Mouse (Mus musculus) C2C12 (cell line): ENCODE measurements around the gene Mrps33. TPM values are rescaled to one million over a fixed set of nuclear protein-coding genes. Genes with fewer than 3 reads are reported as not detected.

Experiments
- H3K27me3 ChIP-seq: one replicate; pipeline ENCODE4 v1.6.1; 2011; ENCODE audit not compliant: control insufficient read depth, insufficient read depth, insufficient read length
- H3K36me3 ChIP-seq: one replicate; pipeline ENCODE4 v1.6.1; 2011; ENCODE audit not compliant: control insufficient read depth, insufficient read depth
- H3K4me3 ChIP-seq: one replicate; pipeline ENCODE4 v1.5.1; 2011; ENCODE audit warnings: mild to moderate bottlenecking, control low read depth; ENCODE audit not compliant: poor library complexity, insufficient read depth, severe bottlenecking
- H3K79me2 ChIP-seq: one replicate; pipeline ENCODE4 v1.6.1; 2011; ENCODE audit not compliant: control insufficient read depth, insufficient read depth
- H3K79me3 ChIP-seq: one replicate; pipeline ENCODE4 v1.6.1; 2011; ENCODE audit warnings: low read depth, control low read depth
- H3ac ChIP-seq: one replicate; pipeline ENCODE3; 2011; ENCODE audit warnings: low read depth; ENCODE audit not compliant: control insufficient read depth, insufficient read length
- CEBPB ChIP-seq: IDR thresholded peaks from one replicate; pipeline ENCODE4 v1.6.1; 2011; ENCODE audit warnings: low read depth, mild to moderate bottlenecking, control low read depth, moderate library complexity
- CTCF ChIP-seq: IDR thresholded peaks from one replicate; pipeline ENCODE4 v1.5.1; 2011; ENCODE audit not compliant: control insufficient read depth, insufficient read depth, insufficient read length
- FOSL1 ChIP-seq: IDR thresholded peaks from one replicate; pipeline ENCODE4 v1.8.0; 2011; ENCODE audit warnings: mild to moderate bottlenecking, low read length; ENCODE audit not compliant: poor library complexity, insufficient read depth, severe bottlenecking
- MAX ChIP-seq: IDR thresholded peaks from one replicate; pipeline ENCODE4 v1.6.1; 2011; ENCODE audit warnings: mild to moderate bottlenecking, control low read depth
- MYOD1 ChIP-seq: IDR thresholded peaks from one replicate; pipeline ENCODE4 v1.6.1; 2011; ENCODE audit warnings: low read depth; ENCODE audit not compliant: control insufficient read depth, insufficient read length
- MYOG ChIP-seq: IDR thresholded peaks from one replicate; pipeline ENCODE4 v1.6.1; 2011; ENCODE audit not compliant: control insufficient read depth, insufficient read length; ENCODE audit errors: extremely low read depth
- USF1 ChIP-seq: IDR thresholded peaks from one replicate; pipeline ENCODE4 v1.6.1; 2011; ENCODE audit warnings: low read depth, mild to moderate bottlenecking, control low read depth, moderate library complexity
- long read RNA-seq, 2 experiments: library from polyadenylated mRNA; unstranded; transcript quantifications; one replicate each; pipeline ENCODE4 v2.0.0; 2019 to 2020
- polyA plus RNA-seq: library from polyadenylated mRNA; unstranded; fragments of >200 nt; fragmentation: generic; extraction: Trizol; gene quantifications from one replicate; pipeline ENCODE4 v1.2.1, GENCODE M21; 2012; ENCODE audit warnings: missing spikeins

Mrps33 gene
- 133 TPM for polyA plus RNA-seq
- long read RNA-seq, experiment 1, transcript Mrps33-201 (3 exons, 1,107 nt), result major isoform, 73 of 88 reads
- long read RNA-seq, experiment 1, partial matches to known transcripts, result 5 of 88 reads
- long read RNA-seq, experiment 1, other reads (novel, unspliced or antisense), result 6 of 88 reads
- long read RNA-seq, experiment 2, transcript Mrps33-201 (3 exons, 1,107 nt), result major isoform, 15 of 18 reads
- long read RNA-seq, experiment 2, partial matches to known transcripts, result 0 of 18 reads
- long read RNA-seq, experiment 2, other reads (novel, unspliced or antisense), result 2 of 18 reads

DNA sequence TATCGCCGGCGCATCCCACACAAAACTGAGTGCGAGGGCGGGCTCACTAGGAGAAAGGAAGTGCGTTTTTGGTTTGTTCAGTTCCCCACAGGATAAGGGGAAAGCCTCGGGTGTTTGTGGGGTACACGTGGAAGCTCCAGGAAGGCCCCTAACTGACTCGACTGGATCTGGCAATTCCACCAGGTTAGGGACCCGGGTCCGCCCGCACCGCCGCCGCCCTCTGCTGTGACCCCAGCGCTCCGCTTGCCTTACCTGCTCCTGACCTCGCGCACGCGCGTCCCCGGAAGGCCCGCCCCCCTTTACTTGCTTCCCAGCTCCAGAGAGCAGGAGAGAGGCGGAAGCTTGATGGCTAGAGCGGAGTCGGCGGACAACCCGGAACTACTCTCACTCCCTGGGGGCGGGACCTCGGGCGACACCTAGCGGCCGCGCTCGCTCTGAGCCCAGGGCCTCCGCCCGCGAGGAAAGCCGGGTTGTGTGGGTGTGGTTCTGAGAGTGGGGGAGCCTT lies at the start of gene Mrps33:
Gene Mrps33, minus strand, starts transcription at position 377 of the 505 bp plus-strand sequence.
- TF ChIP-seq CEBPB (no peak), MYOD1 (no peak), CTCF (peak; percentile 98), MYOG (no peak), MAX (peak; percentile 78)
- Histone ChIP-seq H3K36me3 (no peaks in the 10 kb centered on the region), H3ac (peak within 1 kb of the TSS; percentile 66), H3K79me2 (peaks cover 43% of the 10 kb centered on the region), H3K27me3 (no peaks in the 10 kb centered on the region), H3K4me3 (peak within 1 kb of the TSS; percentile 57), H3K79me3 (peaks cover 21% of the 10 kb centered on the region)

- Histone ChIP-seq H3K27me3 (no peaks in the 10 kb centered on the region), H3K79me2 (no peaks in the 10 kb centered on the region), H3K4me3 (no peak overlapping the region), H3K79me3 (no peaks in the 10 kb centered on the region), H3ac (no peak overlapping the region), H3K36me3 (no peaks in the 10 kb centered on the region)
- no peak for TF ChIP-seq CTCF
- no peak for TF ChIP-seq MYOG
Observed at GRCm38 (mm10) chr6:39849667-39850066, 38.9 kb upstream of the Mrps33 start.

- TF ChIP-seq CEBPB (no peak), MAX (no peak), FOSL1 (no peak), MYOD1 (no peak), USF1 (no peak), MYOG (no peak), CTCF (no peak)
- Histone ChIP-seq H3K79me3 (no peaks in the 10 kb centered on the region), H3K36me3 (no peaks in the 10 kb centered on the region), H3K4me3 (no peak overlapping the region), H3ac (no peak overlapping the region), H3K79me2 (no peaks in the 10 kb centered on the region), H3K27me3 (no peaks in the 10 kb centered on the region)
Observed at GRCm38 (mm10) chr6:39848766-39849165, 38.0 kb upstream of the Mrps33 start.

DNA sequence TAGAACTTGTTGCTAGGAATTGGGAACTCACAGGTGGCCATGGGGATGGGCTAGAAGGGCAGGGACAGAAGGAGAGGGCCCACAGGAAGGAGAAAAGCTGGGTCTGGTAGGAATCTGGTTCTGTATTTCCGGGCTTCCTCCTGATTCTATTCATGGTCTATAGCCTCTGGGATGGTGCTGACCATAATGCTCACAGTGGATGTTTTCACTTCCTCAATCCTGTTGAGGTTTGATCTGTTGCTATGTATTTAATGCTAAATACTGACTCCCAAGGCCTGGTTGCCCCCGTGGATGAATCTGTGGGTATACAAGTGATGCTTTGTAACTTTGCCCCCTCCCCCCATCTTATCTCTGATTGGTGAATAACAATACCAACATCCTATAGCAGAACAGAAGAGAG lies 36.8 kb upstream of the Mrps33 start:
- Histone ChIP-seq H3ac (no peak overlapping the region), H3K79me3 (no peaks in the 10 kb centered on the region), H3K4me3 (no peak overlapping the region), H3K36me3 (no peaks in the 10 kb centered on the region), H3K27me3 (no peaks in the 10 kb centered on the region), H3K79me2 (no peaks in the 10 kb centered on the region)
- TF ChIP-seq FOSL1 (no peak), CTCF (no peak), CEBPB (no peak), MYOG (no peak)

GRCm38 (mm10) chr6:39843698-39844342 lies 33.0 kb upstream of the Mrps33 start:
- H3K27me3 ChIP-seq, result no peaks in the 10 kb centered on the region
- H3K79me3 ChIP-seq, result no peaks in the 10 kb centered on the region
- H3ac ChIP-seq, result no peak overlapping the region
- TF ChIP-seq FOSL1, result no peak
- no peak for TF ChIP-seq MAX
- TF ChIP-seq MYOD1, result no peak
- no peak for TF ChIP-seq MYOG
- no peak for TF ChIP-seq CEBPB
- TF ChIP-seq CTCF, result no peak
- no peak for TF ChIP-seq USF1
- no peaks in the 10 kb centered on the region for H3K36me3 ChIP-seq
- H3K4me3 ChIP-seq, result no peak overlapping the region
- no peaks in the 10 kb centered on the region for H3K79me2 ChIP-seq

GRCm38 (mm10) chr6:39828736-39829135 lies 17.9 kb upstream of the Mrps33 start:
- no peaks in the 10 kb centered on the region for H3K79me2 ChIP-seq
- no peak overlapping the region for H3ac ChIP-seq
- no peak overlapping the region for H3K4me3 ChIP-seq
- TF ChIP-seq FOSL1, result no peak
- no peak for TF ChIP-seq USF1
- TF ChIP-seq MYOD1, result no peak
- TF ChIP-seq CEBPB, result no peak
- no peak for TF ChIP-seq MAX
- no peak for TF ChIP-seq MYOG
- TF ChIP-seq CTCF, result no peak
- no peaks in the 10 kb centered on the region for H3K79me3 ChIP-seq
- H3K27me3 ChIP-seq, result no peaks in the 10 kb centered on the region
- H3K36me3 ChIP-seq, result no peaks in the 10 kb centered on the region
